Mouse (Mus musculus) kidney, embryonic 14.5 days (tissue): ENCODE data around the gene Ttll1. TPM values are rescaled to one million over a fixed set of nuclear protein-coding genes. Genes with fewer than 3 reads are reported as not detected.

Experiments
- ATAC-seq: fragments of 200-750 bp; cut with Nextera tagmentation; 2 replicates; pipeline ENCODE4 v1.8.0; 2017; ENCODE audit warnings: moderate number of reproducible peaks, mild to moderate bottlenecking, moderate TSS enrichment, moderate library complexity; ENCODE audit not compliant: low FRiP score, low TSS enrichment
- H3K27ac ChIP-seq: fragments of 300-500 bp; sonication (generic); 2 replicates; pipeline ENCODE4 v1.5.1; 2014; ENCODE audit warnings: low read depth, mild to moderate bottlenecking, low read length, moderate library complexity, mixed read lengths
- H3K27me3 ChIP-seq: fragments of 300-500 bp; sonication (generic); 2 replicates; pipeline ENCODE4 v1.6.1; 2014; ENCODE audit warnings: mild to moderate bottlenecking, low read length; ENCODE audit not compliant: control insufficient read depth, insufficient read depth
- H3K36me3 ChIP-seq: fragments of 300-500 bp; sonication (generic); 2 replicates; pipeline ENCODE4 v1.6.1; 2014; ENCODE audit warnings: low read length, mixed read lengths; ENCODE audit not compliant: control insufficient read depth, insufficient read depth
- H3K4me1 ChIP-seq: fragments of 300-500 bp; sonication (generic); 2 replicates; pipeline ENCODE4 v1.6.1; 2014; ENCODE audit warnings: low read length, mixed read lengths; ENCODE audit not compliant: control insufficient read depth, insufficient read depth
- H3K4me2 ChIP-seq: fragments of 300-500 bp; sonication (generic); replicated peaks from 2 replicates; pipeline ENCODE4 v1.6.1; 2014; ENCODE audit warnings: low read depth, mild to moderate bottlenecking, low read length
- H3K4me3 ChIP-seq: fragments of 300-500 bp; sonication (generic); 2 replicates; pipeline ENCODE4 v1.5.1; 2014; ENCODE audit warnings: mild to moderate bottlenecking, low read length
- H3K9ac ChIP-seq: fragments of 300-500 bp; sonication (generic); 2 replicates; pipeline ENCODE4 v1.6.1; 2014; ENCODE audit warnings: low read depth, mild to moderate bottlenecking, low read length, moderate library complexity
- H3K9me3 ChIP-seq: fragments of 300-500 bp; sonication (generic); 2 replicates; pipeline ENCODE4 v1.6.1; 2016; ENCODE audit warnings: low read length; ENCODE audit not compliant: control insufficient read depth
- WGBS: fragments of 180-500 bp; shearing (Covaris S2); extraction: QIAGEN DNeasy Blood & Tissue Kit; methylation state at CpG from one replicate; pipeline ENCODE4 v1.1.7; 2014; 5-methylcytosine and 5-hydroxymethylcytosine counted together
- polyA plus RNA-seq: library from polyadenylated mRNA; unstranded; fragments of >200 nt; fragmentation: Nextera tagmentation; extraction: Ambion mirVana; gene quantifications from 2 replicates; pipeline ENCODE4 v1.2.1, GENCODE M21; 2014

Gene Ttll1
- polyA plus RNA-seq, 1 experiment from 2014 or later, result 19.8 TPM

DNA sequence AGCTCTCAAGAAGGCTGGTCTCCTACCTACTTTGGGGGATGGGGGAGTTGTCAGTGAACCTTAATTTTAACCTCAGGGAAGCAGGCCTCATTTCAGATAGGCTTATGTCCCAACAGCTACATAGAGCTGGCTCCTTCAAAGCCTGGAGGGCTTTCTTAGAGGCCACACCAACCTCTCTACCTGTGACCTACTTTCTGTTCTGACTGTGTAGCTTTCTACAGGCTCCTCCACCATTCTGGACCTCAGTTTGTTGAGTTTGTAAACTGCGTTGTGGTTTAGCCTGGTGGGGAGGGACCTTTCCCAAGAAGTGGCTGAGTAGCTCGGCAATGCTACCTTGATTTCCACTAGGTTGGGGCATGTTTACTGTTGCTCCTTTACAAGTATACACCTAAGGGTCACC, 17.1 kb upstream of the Ttll1 start:
- no peak for ATAC-seq
- Histone ChIP-seq H3K9me3 (no peaks in the 10 kb centered on the region), H3K9ac (no peak overlapping the region), H3K27ac (no peak overlapping the region), H3K36me3 (no peaks in the 10 kb centered on the region), H3K4me2 (peak overlapping the region; percentile 84), H3K4me1 (peaks cover 27% of the 10 kb centered on the region), H3K4me3 (no peak overlapping the region), H3K27me3 (peaks cover 27% of the 10 kb centered on the region)
- 67% methylated on average over 2 of the region's 2 CpGs for WGBS

DNA sequence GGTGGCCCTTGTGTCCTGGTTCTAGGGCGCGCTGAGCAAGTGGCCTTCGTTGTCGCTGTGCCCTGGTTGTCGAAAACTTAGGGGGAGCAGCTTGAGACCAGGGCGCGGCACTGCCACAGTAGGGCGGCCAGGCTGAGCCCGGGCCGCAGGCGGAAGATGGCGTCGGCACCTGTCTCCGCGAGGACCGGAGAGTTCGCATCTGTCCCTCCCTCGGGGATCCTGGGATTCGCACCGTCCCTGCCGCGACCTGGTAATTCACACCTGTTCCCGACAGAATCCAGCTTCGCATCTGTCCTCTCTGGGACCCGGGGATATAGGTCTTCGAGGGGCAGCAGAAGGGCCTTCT, 16.4 kb upstream of the Ttll1 start:
- WGBS, result under 1% methylated on average over 26 of the region's 26 CpGs
- Histone ChIP-seq H3K4me3 (peak overlapping the region; percentile 49), H3K9ac (peak overlapping the region; percentile 51), H3K36me3 (no peaks in the 10 kb centered on the region), H3K4me1 (peaks cover 28% of the 10 kb centered on the region), H3K27ac (no peak overlapping the region), H3K27me3 (peaks cover 27% of the 10 kb centered on the region), H3K4me2 (peak overlapping the region; percentile 84), H3K9me3 (no peaks in the 10 kb centered on the region)
- 0 out of 2 replicates have a peak, but pooled peaks have one; percentile 5 for ATAC-seq

DNA sequence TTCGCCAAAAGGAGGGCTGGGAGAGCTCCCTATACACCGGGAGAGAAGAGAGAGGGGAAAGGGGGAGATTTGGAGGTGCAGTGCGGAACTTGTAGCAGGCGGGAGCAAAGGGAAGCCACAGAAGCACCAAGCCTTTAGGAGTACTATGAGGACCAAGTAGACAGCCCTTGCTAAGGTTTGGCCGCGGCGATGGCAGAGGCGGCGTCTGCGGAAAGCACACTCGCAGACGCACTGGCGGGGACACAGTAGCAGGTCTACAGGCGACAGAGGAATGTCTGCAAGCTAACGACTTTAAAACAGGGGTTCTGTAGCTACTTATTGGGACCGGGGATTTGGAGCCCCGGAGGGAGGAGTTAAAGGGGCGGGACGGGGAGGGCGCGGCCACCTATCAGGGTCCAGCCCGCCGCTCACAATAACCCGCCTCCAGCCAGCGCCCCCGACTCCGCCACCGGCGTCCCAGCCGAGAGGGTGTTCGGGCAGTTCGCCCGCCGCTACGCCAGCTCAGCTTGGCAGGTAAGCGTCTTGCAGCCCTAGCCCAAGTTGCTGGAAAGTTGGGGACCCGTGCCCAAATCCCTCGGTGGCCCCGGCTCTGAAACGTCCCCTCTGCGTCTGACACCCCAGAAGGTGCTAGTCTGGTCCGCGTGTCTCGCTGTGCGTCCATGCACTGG, 15.9 kb upstream of the Ttll1 start, which contains the start of gene Bik:
TSS of gene Bik (plus strand) at position 439 of the 668 bp plus-strand sequence.
- Histone ChIP-seq H3K36me3 (no peaks in the 10 kb centered on the region), H3K4me3 (peak within 1 kb of the TSS; percentile 49), H3K4me2 (peak within 1 kb of the TSS; percentile 84), H3K4me1 (peaks cover 30% of the 10 kb centered on the region), H3K9ac (peak within 1 kb of the TSS; percentile 51), H3K9me3 (no peaks in the 10 kb centered on the region), H3K27ac (no peak within 1 kb of the TSS), H3K27me3 (peaks cover 27% of the 10 kb centered on the region)
- ATAC-seq, result peak; percentile 71
- 1% methylated on average over 44 of the region's 45 CpGs for WGBS

DNA sequence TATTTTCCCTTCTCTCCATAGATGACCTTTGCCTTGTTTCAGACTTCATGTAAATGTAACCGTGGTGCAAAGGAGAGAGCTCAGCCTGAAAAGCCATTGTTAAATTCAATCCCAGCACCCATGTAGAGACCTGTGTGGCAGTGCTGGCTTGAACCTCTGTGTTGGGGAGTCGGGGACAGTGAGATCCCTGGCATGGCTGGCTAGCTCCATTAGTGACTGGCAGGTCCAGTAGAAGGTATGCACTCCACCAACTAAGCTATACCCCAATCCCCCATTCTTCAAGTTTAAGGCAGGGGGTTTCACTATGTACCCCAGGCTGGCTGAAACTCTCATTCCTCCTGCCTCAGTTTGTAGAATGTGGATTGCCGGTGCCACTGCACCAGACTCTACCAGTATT, 13.6 kb upstream of the Ttll1 start:
- ATAC-seq, result no peak
- H3K9me3 ChIP-seq, result no peaks in the 10 kb centered on the region
- no peaks in the 10 kb centered on the region for H3K36me3 ChIP-seq
- peaks cover 27% of the 10 kb centered on the region for H3K27me3 ChIP-seq
- WGBS, result 86% methylated on average over 3 of the region's 3 CpGs
- H3K27ac ChIP-seq, result no peak overlapping the region
- H3K4me1 ChIP-seq, result peaks cover 20% of the 10 kb centered on the region
- no peak overlapping the region for H3K4me3 ChIP-seq
- no peak overlapping the region for H3K4me2 ChIP-seq
- H3K9ac ChIP-seq, result no peak overlapping the region

DNA sequence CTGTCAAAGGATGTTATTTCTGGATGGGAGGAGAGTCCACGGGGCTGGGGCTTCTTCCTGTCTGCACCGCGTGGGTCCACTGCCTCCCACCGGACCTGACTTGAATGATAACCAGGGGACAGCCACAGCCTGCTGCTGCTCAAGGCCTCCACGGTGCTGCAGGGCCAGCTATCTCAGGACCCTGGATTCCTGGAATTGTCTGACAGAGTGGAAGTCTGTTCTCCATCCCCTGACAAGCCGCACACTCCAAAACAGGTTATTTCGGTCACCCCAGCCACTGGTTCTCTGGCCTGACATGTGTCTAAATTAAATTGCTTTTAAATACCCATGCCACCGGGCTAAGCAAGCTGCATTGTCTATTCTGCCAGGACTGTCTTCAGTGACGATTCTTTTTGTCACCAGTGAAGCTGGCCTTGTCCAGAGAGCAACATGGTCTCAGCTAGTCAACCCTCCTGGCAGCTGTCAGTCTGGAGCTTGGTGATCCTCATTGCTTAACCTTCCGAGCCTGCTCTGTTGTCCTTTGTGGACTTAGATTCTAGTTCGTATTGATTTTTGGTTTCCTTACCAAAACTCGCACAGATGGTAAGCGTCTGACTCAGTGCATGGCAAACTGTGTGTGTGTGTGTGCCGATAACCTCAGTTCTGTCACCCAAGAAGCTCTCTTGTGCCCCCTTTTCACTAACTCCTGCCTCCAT, 13.1 kb upstream of the Ttll1 start:
- peaks cover 27% of the 10 kb centered on the region for H3K27me3 ChIP-seq
- no peaks in the 10 kb centered on the region for H3K9me3 ChIP-seq
- peaks cover 17% of the 10 kb centered on the region for H3K4me1 ChIP-seq
- no peak overlapping the region for H3K27ac ChIP-seq
- no peak overlapping the region for H3K4me2 ChIP-seq
- H3K36me3 ChIP-seq, result no peaks in the 10 kb centered on the region
- H3K4me3 ChIP-seq, result no peak overlapping the region
- no peak overlapping the region for H3K9ac ChIP-seq
- no peak for ATAC-seq
- WGBS, result 62% methylated on average over 14 of the region's 14 CpGs

DNA sequence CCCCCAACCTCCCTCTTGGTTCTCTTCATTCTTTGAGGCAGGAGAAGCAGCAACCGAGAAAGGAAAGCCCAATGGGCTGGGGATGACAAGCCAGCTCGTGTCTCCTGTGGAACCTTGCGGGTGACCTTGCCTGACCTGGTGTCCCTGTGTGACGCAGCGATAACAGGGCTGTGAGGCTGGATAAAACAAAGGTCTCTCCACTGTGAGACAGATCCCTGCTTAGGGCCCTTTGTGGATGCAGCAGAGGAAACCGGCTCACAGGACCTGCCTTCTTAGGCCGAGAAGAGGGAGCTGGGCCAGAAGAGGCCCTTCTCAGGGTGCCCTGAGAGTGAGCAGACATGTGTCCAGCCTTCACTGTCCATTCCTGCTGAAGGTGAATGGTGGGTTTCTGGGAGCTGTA, 12.5 kb upstream of the Ttll1 start:
- Histone ChIP-seq H3K27ac (no peak overlapping the region), H3K27me3 (peaks cover 25% of the 10 kb centered on the region), H3K4me1 (peaks cover 23% of the 10 kb centered on the region), H3K9me3 (no peaks in the 10 kb centered on the region), H3K36me3 (no peaks in the 10 kb centered on the region), H3K9ac (no peak overlapping the region), H3K4me2 (no peak overlapping the region; the same call in 1 of the 2 replicates), H3K4me3 (no peak overlapping the region)
- 34% methylated on average over 7 of the region's 7 CpGs for WGBS
- ATAC-seq, result no peak

DNA sequence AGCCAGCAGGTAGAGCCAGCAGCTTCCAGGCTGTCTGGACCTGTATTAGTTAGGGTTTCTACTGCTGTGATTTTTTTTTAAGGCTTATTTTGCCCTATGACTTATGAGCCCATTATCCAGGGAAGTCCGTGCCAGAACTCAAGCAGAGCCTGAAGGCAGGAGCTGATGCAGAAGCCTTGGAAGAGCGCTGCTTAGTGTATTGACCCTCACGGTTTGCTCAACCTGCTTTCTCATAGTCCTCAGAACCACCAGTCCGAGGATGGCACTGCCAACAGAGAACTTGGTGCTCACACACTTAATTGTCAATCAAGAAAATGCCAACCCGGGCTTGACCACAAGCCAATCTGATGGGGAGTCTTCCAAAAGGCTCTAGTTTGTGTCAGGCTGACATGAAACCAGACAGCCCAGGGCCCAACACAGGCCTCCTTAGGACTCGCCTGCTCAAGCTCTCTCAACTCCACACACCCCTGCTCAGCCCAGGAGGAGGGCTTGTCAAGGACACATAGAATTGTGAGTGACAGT, 10.2 kb upstream of the Ttll1 start:
- H3K9ac ChIP-seq, result no peak overlapping the region
- peaks cover 12% of the 10 kb centered on the region for H3K4me1 ChIP-seq
- no peak for ATAC-seq
- peaks cover 3% of the 10 kb centered on the region for H3K27me3 ChIP-seq
- WGBS, result 88% methylated on average over 6 of the region's 6 CpGs
- no peaks in the 10 kb centered on the region for H3K36me3 ChIP-seq
- H3K4me3 ChIP-seq, result no peak overlapping the region
- H3K9me3 ChIP-seq, result no peaks in the 10 kb centered on the region
- H3K4me2 ChIP-seq, result no peak overlapping the region
- H3K27ac ChIP-seq, result no peak overlapping the region

DNA sequence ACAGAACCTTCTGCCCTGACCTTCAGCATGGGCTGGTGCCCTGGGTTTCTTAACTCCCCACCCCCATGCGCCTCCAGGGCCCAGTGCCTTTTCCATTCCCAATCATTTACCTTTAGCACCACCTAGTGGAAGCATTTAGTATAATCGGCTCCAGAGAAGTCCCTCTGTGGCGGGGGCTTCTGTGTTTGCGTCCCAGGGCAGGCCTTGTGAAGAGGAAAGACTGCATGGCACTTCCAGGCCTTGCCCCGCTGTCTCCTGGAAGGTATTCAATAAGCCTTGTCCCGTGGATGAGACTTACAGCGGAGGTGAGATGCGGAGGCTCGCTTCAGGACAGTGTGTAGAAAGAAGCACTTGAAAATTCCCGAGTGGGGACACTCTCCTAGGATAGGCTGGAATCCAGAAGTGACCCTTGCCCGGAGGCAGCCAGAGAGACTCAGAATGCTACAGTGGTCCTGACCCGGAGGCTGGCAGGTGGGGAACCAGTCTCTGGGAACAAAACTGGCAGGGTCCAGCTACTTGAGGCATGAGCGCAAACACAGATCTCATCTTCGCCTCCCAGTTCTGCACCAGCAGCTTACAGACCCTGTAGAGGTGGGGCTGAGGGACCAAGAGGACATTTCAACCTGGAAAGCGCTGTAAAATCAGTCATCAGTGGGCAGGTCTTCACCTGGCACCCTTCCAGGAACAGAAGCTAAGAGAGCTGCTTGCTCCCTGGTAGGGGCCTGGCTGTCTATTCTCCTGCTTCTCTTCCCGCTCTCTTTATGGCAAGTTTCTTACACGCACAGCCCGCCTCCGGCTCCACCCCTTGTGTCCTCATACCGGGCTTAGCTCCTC, 7.7 kb upstream of the Ttll1 start:
- Histone ChIP-seq H3K4me3 (no peak overlapping the region), H3K27ac (no peak overlapping the region), H3K4me1 (peaks cover 8% of the 10 kb centered on the region; the same call in 1 of the 2 replicates), H3K9ac (0 out of 2 replicates have a peak overlapping the region, but pooled peaks have one; percentile 25), H3K9me3 (no peaks in the 10 kb centered on the region), H3K36me3 (no peaks in the 10 kb centered on the region), H3K4me2 (no peak overlapping the region), H3K27me3 (no peaks in the 10 kb centered on the region)
- ATAC-seq, result peak; percentile 77
- 29% methylated on average over 20 of the region's 20 CpGs for WGBS
